Mouse (Mus musculus) limb, embryonic 14.5 days (tissue): ENCODE measurements around the gene Naxe. TPM values are rescaled to one million over a fixed set of nuclear protein-coding genes. Genes with fewer than 3 reads are reported as not detected.
A peak's percentile ranks its signal among the peaks of the same experiment; 100 is the strongest.

Experiments
- ATAC-seq: fragments of 200-750 bp; cut with Nextera tagmentation; 2 replicates; pipeline ENCODE4 v1.8.0; 2017; ENCODE audit warnings: low read depth, moderate number of reproducible peaks, moderate TSS enrichment; ENCODE audit not compliant: low FRiP score
- DNase-seq: peaks from one replicate; pipeline ENCODE4 v3.0.0-alpha.2; 2015; ENCODE audit warnings: low spot score
- H3K27ac ChIP-seq: fragments of 300-500 bp; sonication (generic); replicated peaks from 2 replicates; pipeline ENCODE4 v1.5.1; 2014; ENCODE audit warnings: low read depth, mild to moderate bottlenecking, low read length, moderate library complexity, mixed read lengths
- H3K27me3 ChIP-seq: fragments of 300-500 bp; sonication (generic); 2 replicates; pipeline ENCODE4 v1.6.1; 2014; ENCODE audit warnings: low read length, mixed read lengths; ENCODE audit not compliant: control insufficient read depth, insufficient read depth
- H3K36me3 ChIP-seq: fragments of 300-500 bp; sonication (generic); 2 replicates; pipeline ENCODE4 v1.6.1; 2014; ENCODE audit warnings: mild to moderate bottlenecking, low read length, moderate library complexity, mixed read lengths; ENCODE audit not compliant: control insufficient read depth, insufficient read depth
- H3K4me1 ChIP-seq: fragments of 300-500 bp; sonication (generic); 2 replicates; pipeline ENCODE4 v1.6.1; 2014; ENCODE audit warnings: antibody characterized with exemption, low read length, mixed read lengths; ENCODE audit not compliant: control insufficient read depth, insufficient read depth
- H3K4me2 ChIP-seq: fragments of 300-500 bp; sonication (generic); replicated peaks from 2 replicates; pipeline ENCODE4 v1.6.1; 2014; ENCODE audit warnings: low read depth, mild to moderate bottlenecking, low read length, moderate library complexity; ENCODE audit not compliant: severe bottlenecking
- H3K4me3 ChIP-seq: fragments of 300-500 bp; sonication (generic); replicated peaks from 2 replicates; pipeline ENCODE4 v1.5.1; 2014; ENCODE audit warnings: low read length
- H3K9ac ChIP-seq: fragments of 300-500 bp; sonication (generic); 2 replicates; pipeline ENCODE4 v1.6.1; 2014; ENCODE audit warnings: mild to moderate bottlenecking, low read depth, low read length, moderate library complexity; ENCODE audit not compliant: severe bottlenecking
- H3K9me3 ChIP-seq: fragments of 300-500 bp; sonication (generic); 2 replicates; pipeline ENCODE4 v1.6.1; 2016; ENCODE audit warnings: low read length; ENCODE audit not compliant: control insufficient read depth
- POLR2A ChIP-seq: fragments of 200-500 bp; IDR thresholded peaks from 2 replicates; pipeline ENCODE4 v1.8.0; 2012; ENCODE audit warnings: inconsistent platforms, mild to moderate bottlenecking, moderate library complexity, borderline replicate concordance; ENCODE audit not compliant: insufficient read depth, insufficient read length; ENCODE audit errors: extremely low read depth
- WGBS: fragments of 180-500 bp; shearing (Covaris S2); extraction: QIAGEN DNeasy Blood & Tissue Kit; methylation state at CpG from one replicate; pipeline ENCODE4 v1.1.7; 2014; 5-methylcytosine and 5-hydroxymethylcytosine counted together
- polyA plus RNA-seq, 2 experiments: library from polyadenylated mRNA; depleted of rRNA in 1 of 2; stranded (reverse) in 1 of 2; unstranded in 1 of 2; fragments of >200 nt; fragmentation: Nextera tagmentation in 1 of 2; extraction: Ambion mirVana in 1 of 2; gene quantifications; 2 replicates each; pipeline versions ENCODE4 v1.2.1 to v1.2.3; 2012 to 2014

The Naxe gene
- polyA plus RNA-seq, 2 experiments, result 101 to 203 TPM

DNA sequence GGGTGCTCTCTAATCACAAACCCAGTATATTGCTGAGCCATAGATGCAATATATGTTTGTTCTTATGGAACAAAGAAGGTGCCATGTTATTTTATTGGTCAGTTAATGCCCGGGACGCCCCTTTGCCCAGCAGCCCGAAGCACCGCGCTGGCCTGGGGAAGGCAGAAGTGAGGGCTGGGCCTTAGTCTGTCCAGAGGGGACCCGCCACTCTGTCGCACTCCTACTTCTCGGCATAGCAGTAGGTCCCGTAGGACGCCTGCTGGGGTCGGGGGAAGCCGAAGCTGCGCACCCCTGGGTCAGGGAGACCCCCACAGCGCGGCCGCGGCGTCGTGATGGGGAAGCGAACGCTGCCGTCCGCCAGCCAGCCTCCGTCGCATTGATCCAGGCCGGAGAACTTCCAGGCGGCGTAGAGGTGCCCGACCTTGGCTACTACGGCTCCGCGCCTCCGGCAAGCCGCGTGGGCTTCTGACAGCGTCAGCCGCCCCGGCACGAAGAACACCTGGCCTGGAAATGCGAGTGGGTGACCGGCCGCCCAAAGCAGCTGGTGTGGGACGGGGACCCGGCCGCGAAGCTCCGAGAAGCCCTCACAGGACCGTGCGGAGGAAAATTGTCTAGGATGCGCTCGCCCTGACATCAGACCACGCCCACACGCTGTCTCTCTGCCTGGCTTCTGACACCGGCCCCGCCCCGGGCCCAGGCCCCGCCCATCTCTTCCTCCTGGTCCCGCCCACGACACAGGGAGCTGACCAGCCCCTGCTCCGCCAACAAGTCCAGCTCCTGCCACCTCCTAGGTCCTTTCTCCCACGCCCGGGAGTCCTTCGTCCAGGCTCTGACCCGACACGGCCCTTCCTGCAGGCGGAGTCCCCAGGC is 35.7 kb downstream of the Naxe start:
- Histone ChIP-seq H3K27me3 (peaks cover 72% of the 10 kb centered on the region), H3K4me1 (peaks cover 6% of the 10 kb centered on the region), H3K4me2 (peak overlapping the region; percentile 87), H3K9me3 (no peaks in the 10 kb centered on the region), H3K27ac (no peak overlapping the region), H3K4me3 (peak overlapping the region; percentile 46), H3K9ac (peak overlapping the region; percentile 14; the same call in 1 of the 2 replicates), H3K36me3 (no peaks in the 10 kb centered on the region)
- no peak for TF ChIP-seq POLR2A
- WGBS, result under 1% methylated on average over 44 of the region's 66 CpGs
- ATAC-seq, result peak; percentile 86
- DNase-seq, result peak; percentile 77

- no peak overlapping the region for H3K27ac ChIP-seq
- no peaks in the 10 kb centered on the region for H3K27me3 ChIP-seq
- WGBS, result 9% methylated on average over 6 of the region's 6 CpGs
- H3K9me3 ChIP-seq, result no peaks in the 10 kb centered on the region
- H3K4me3 ChIP-seq, result no peak overlapping the region
- no peaks in the 10 kb centered on the region for H3K36me3 ChIP-seq
- no peak for TF ChIP-seq POLR2A
- no peaks in the 10 kb centered on the region for H3K4me1 ChIP-seq
- no peak for ATAC-seq
- no peak overlapping the region for H3K4me2 ChIP-seq
- H3K9ac ChIP-seq, result no peak overlapping the region
- no peak for DNase-seq
These were observed 47.5 kb downstream of the Naxe start for GRCm38 (mm10) chr3:88010634-88011265.

Other genes starting within 250 kb of the Naxe start
- 47.2 and 65.4 TPM in 2 replicates for gene Pear1, start 234.2 kb downstream of the Naxe start, polyA plus RNA-seq (2012; rRNA removed)
- 21.5 and 27.0 TPM in 2 replicates for gene Pear1, start 234.2 kb downstream of the Naxe start, polyA plus RNA-seq (2014; fragmentation: Nextera tagmentation; extraction: Ambion mirVana)
- gene Sh2d2a, start 211.7 kb downstream of the Naxe start, polyA plus RNA-seq (2012; rRNA removed), result 0.08 and 0.18 TPM in 2 replicates
- not detected in 2 replicates for gene Sh2d2a, start 211.7 kb downstream of the Naxe start, polyA plus RNA-seq (2014; fragmentation: Nextera tagmentation; extraction: Ambion mirVana)
- 48.5 and 50.6 TPM in 2 replicates for gene Prcc, start 172.9 kb downstream of the Naxe start, polyA plus RNA-seq (2012; rRNA removed)
- 15.8 and 16.8 TPM in 2 replicates for gene Prcc, start 172.9 kb downstream of the Naxe start, polyA plus RNA-seq (2014; fragmentation: Nextera tagmentation; extraction: Ambion mirVana)
- 160 and 203 TPM in 2 replicates for gene Hdgf, start 152.2 kb downstream of the Naxe start, polyA plus RNA-seq (2012; rRNA removed)
- 260 and 268 TPM in 2 replicates for gene Hdgf, start 152.2 kb downstream of the Naxe start, polyA plus RNA-seq (2014; fragmentation: Nextera tagmentation; extraction: Ambion mirVana)
- gene Mrpl24, start 139.0 kb downstream of the Naxe start, polyA plus RNA-seq (2012; rRNA removed), result 88.6 and 124 TPM in 2 replicates
- 66.2 and 75.7 TPM in 2 replicates for gene Mrpl24, start 139.0 kb downstream of the Naxe start, polyA plus RNA-seq (2014; fragmentation: Nextera tagmentation; extraction: Ambion mirVana)
- 35.7 and 39.7 TPM in 2 replicates for gene Isg20l2, start 128.2 kb downstream of the Naxe start, polyA plus RNA-seq (2012; rRNA removed)
- gene Isg20l2, start 128.2 kb downstream of the Naxe start, polyA plus RNA-seq (2014; fragmentation: Nextera tagmentation; extraction: Ambion mirVana), result 26.7 and 27.0 TPM in 2 replicates
- gene Rrnad1, start 127.8 kb downstream of the Naxe start, polyA plus RNA-seq (2012; rRNA removed), result 53.6 and 61.8 TPM in 2 replicates
- 15.6 and 18.7 TPM in 2 replicates for gene Rrnad1, start 127.8 kb downstream of the Naxe start, polyA plus RNA-seq (2014; fragmentation: Nextera tagmentation; extraction: Ambion mirVana)
- gene Crabp2, start 109.8 kb downstream of the Naxe start, polyA plus RNA-seq (2012; rRNA removed), result 176 and 192 TPM in 2 replicates
- 267 and 331 TPM in 2 replicates for gene Crabp2, start 109.8 kb downstream of the Naxe start, polyA plus RNA-seq (2014; fragmentation: Nextera tagmentation; extraction: Ambion mirVana)
- gene Nes, start 87.4 kb downstream of the Naxe start, polyA plus RNA-seq (2012; rRNA removed), result 28.4 and 36.0 TPM in 2 replicates
- gene Nes, start 87.4 kb downstream of the Naxe start, polyA plus RNA-seq (2014; fragmentation: Nextera tagmentation; extraction: Ambion mirVana), result 24.5 and 28.7 TPM in 2 replicates
- gene Bcan, start 58.3 kb downstream of the Naxe start, polyA plus RNA-seq (2012; rRNA removed), result 1.6 and 1.8 TPM in 2 replicates
- 0.39 and 0.41 TPM in 2 replicates for gene Bcan, start 58.3 kb downstream of the Naxe start, polyA plus RNA-seq (2014; fragmentation: Nextera tagmentation; extraction: Ambion mirVana)
- 0.29 and 0.63 TPM in 2 replicates for gene Hapln2, start 30.9 kb downstream of the Naxe start, polyA plus RNA-seq (2012; rRNA removed)
- 0.15 and 0.22 TPM in 2 replicates for gene Hapln2, start 30.9 kb downstream of the Naxe start, polyA plus RNA-seq (2014; fragmentation: Nextera tagmentation; extraction: Ambion mirVana)
- gene Gpatch4, start 15.4 kb downstream of the Naxe start, polyA plus RNA-seq (2012; rRNA removed), result 8.3 and 16.2 TPM in 2 replicates
- gene Gpatch4, start 15.4 kb downstream of the Naxe start, polyA plus RNA-seq (2014; fragmentation: Nextera tagmentation; extraction: Ambion mirVana), result 29.7 and 30.2 TPM in 2 replicates
- 0.03 TPM in 1 of 2 replicates, not detected in the other for gene Ttc24, start 19.8 kb upstream of the Naxe start, polyA plus RNA-seq (2012; rRNA removed)
- gene Ttc24, start 19.8 kb upstream of the Naxe start, polyA plus RNA-seq (2014; fragmentation: Nextera tagmentation; extraction: Ambion mirVana), result not detected in 2 replicates
- 38.8 and 50.5 TPM in 2 replicates for gene Iqgap3, start 23.5 kb upstream of the Naxe start, polyA plus RNA-seq (2012; rRNA removed)
- 20.0 and 21.0 TPM in 2 replicates for gene Iqgap3, start 23.5 kb upstream of the Naxe start, polyA plus RNA-seq (2014; fragmentation: Nextera tagmentation; extraction: Ambion mirVana)
- gene Mef2d, start 83.9 kb upstream of the Naxe start, polyA plus RNA-seq (2012; rRNA removed), result 58.7 and 79.0 TPM in 2 replicates
- 27.4 and 29.6 TPM in 2 replicates for gene Mef2d, start 83.9 kb upstream of the Naxe start, polyA plus RNA-seq (2014; fragmentation: Nextera tagmentation; extraction: Ambion mirVana)
- gene Rhbg, start 196.2 kb upstream of the Naxe start, polyA plus RNA-seq (2012; rRNA removed), result 10.5 and 11.0 TPM in 2 replicates
- gene Rhbg, start 196.2 kb upstream of the Naxe start, polyA plus RNA-seq (2014; fragmentation: Nextera tagmentation; extraction: Ambion mirVana), result 17.0 and 17.2 TPM in 2 replicates
- 0.77 TPM in 1 of 2 replicates, not detected in the other for gene Gm38392, start 228.7 kb upstream of the Naxe start, polyA plus RNA-seq (2012; rRNA removed)
- gene Gm38392, start 228.7 kb upstream of the Naxe start, polyA plus RNA-seq (2014; fragmentation: Nextera tagmentation; extraction: Ambion mirVana), result 0.65 and 5.4 TPM in 2 replicates
- gene Tsacc, start 238.5 kb upstream of the Naxe start, polyA plus RNA-seq (2012; rRNA removed), result 4.3 and 8.6 TPM in 2 replicates
- gene Tsacc, start 238.5 kb upstream of the Naxe start, polyA plus RNA-seq (2014; fragmentation: Nextera tagmentation; extraction: Ambion mirVana), result 9.4 and 14.3 TPM in 2 replicates
- 285 and 326 TPM in 2 replicates for gene Cct3, start 238.6 kb upstream of the Naxe start, polyA plus RNA-seq (2012; rRNA removed)
- gene Cct3, start 238.6 kb upstream of the Naxe start, polyA plus RNA-seq (2014; fragmentation: Nextera tagmentation; extraction: Ambion mirVana), result 476 and 516 TPM in 2 replicates